Mouse (Mus musculus): ENCODE data around the gene Rap1gap2.
A peak's percentile ranks its signal among the peaks of the same experiment; 100 is the strongest.

Gene Rap1gap2

GRCm38 (mm10) chr11:74537352-74537751 lies 73.4 kb downstream of the Rap1gap2 start:
- DNase-seq (ENCODE audit: low read depth, low spot score), result no peak

GRCm38 (mm10) chr11:74536140-74536842 lies 74.4 kb downstream of the Rap1gap2 start:
- DNase-seq (ENCODE audit: low read depth, low spot score), result peak; percentile 83

GRCm38 (mm10) chr11:74534380-74534779 lies 76.3 kb downstream of the Rap1gap2 start:
- no peak for DNase-seq (ENCODE audit: low read depth, low spot score)

- no peak for DNase-seq (ENCODE audit: low read depth, low spot score)
Observed at GRCm38 (mm10) chr11:74533050-74533449, 77.7 kb downstream of the Rap1gap2 start.

GRCm38 (mm10) chr11:74532401-74532800 lies 78.3 kb downstream of the Rap1gap2 start:
- no peak for DNase-seq (ENCODE audit: low read depth, low spot score)

GRCm38 (mm10) chr11:74531725-74532124 lies 79.0 kb downstream of the Rap1gap2 start:
- no peak for DNase-seq (ENCODE audit: low read depth, low spot score)

GRCm38 (mm10) chr11:74529803-74530202 lies 80.9 kb downstream of the Rap1gap2 start:
- peak; percentile 85 for DNase-seq (ENCODE audit: low read depth, low spot score)

- no peak for DNase-seq (ENCODE audit: low read depth, low spot score)
Observed at GRCm38 (mm10) chr11:74527555-74527954, 83.2 kb downstream of the Rap1gap2 start.

- peak; percentile 81 for DNase-seq (ENCODE audit: low read depth, low spot score)
Observed at GRCm38 (mm10) chr11:74526180-74527158, 84.2 kb downstream of the Rap1gap2 start.

- DNase-seq (ENCODE audit: low read depth, low spot score), result no peak
Observed at GRCm38 (mm10) chr11:74525605-74526004, 85.1 kb downstream of the Rap1gap2 start.

GRCm38 (mm10) chr11:74525205-74525604 lies 85.5 kb downstream of the Rap1gap2 start:
- no peak for DNase-seq (ENCODE audit: low read depth, low spot score)

GRCm38 (mm10) chr11:74524050-74524965 lies 86.4 kb downstream of the Rap1gap2 start:
- DNase-seq (ENCODE audit: low read depth, low spot score), result peak; percentile 28

GRCm38 (mm10) chr11:74523210-74523951 lies 87.3 kb downstream of the Rap1gap2 start:
- peak; percentile 27 for DNase-seq (ENCODE audit: low read depth, low spot score)

GRCm38 (mm10) chr11:74522487-74523209 lies 88.1 kb downstream of the Rap1gap2 start:
- DNase-seq (ENCODE audit: low read depth, low spot score), result peak; percentile 70

GRCm38 (mm10) chr11:74521981-74522486 lies 88.7 kb downstream of the Rap1gap2 start:
- DNase-seq (ENCODE audit: low read depth, low spot score), result peak; percentile 59

GRCm38 (mm10) chr11:74520201-74520600 lies 90.5 kb downstream of the Rap1gap2 start:
- DNase-seq (ENCODE audit: low read depth, low spot score), result no peak

GRCm38 (mm10) chr11:74516112-74516511 lies 94.6 kb downstream of the Rap1gap2 start:
- no peak for DNase-seq (ENCODE audit: low read depth, low spot score)

- no peak for DNase-seq (ENCODE audit: low read depth, low spot score)
Observed at GRCm38 (mm10) chr11:74515046-74515445, 95.7 kb downstream of the Rap1gap2 start.

- no peak for DNase-seq (ENCODE audit: low read depth, low spot score)
Observed at GRCm38 (mm10) chr11:74512595-74512994, 98.1 kb downstream of the Rap1gap2 start.

GRCm38 (mm10) chr11:74506275-74506674 lies 104.4 kb downstream of the Rap1gap2 start:
- DNase-seq (ENCODE audit: low read depth, low spot score), result no peak

All from R1 (cell line).